Mouse (Mus musculus): ENCODE measurements around the gene Rnf187. TPM values are rescaled to one million over a fixed set of nuclear protein-coding genes. Genes with fewer than 3 reads are reported as not detected.
A peak's percentile ranks its signal among the peaks of the same experiment; 100 is the strongest.

Rnf187 gene
- total RNA-seq, 2 experiments from 2014 or later: 450 to 542 TPM

GRCm38 (mm10) chr11:58916879-58917744 is 21.6 kb downstream of the Rnf187 start:
- intact Hi-C loops (cut with DNase I): loop anchor here (5.0 kb wide), 1 partner anchor 380 kb away; no protein-coding TSS in a partner anchor
- no peak for DNase-seq (ENCODE audit: low spot score in 2 of 2)

- no peak for DNase-seq (ENCODE audit: low spot score in 2 of 2)
- intact Hi-C loops (cut with DNase I): loop anchor here (5.0 kb wide), 1 partner anchor 383 kb away; no protein-coding TSS in a partner anchor
These were observed 24.2 kb downstream of the Rnf187 start for GRCm38 (mm10) chr11:58914461-58915028.

- DNase-seq (ENCODE audit: low spot score in 2 of 2): no peak
- intact Hi-C loops (cut with DNase I): no loop called here
These were observed 24.9 kb downstream of the Rnf187 start for GRCm38 (mm10) chr11:58913776-58914175.

DNA sequence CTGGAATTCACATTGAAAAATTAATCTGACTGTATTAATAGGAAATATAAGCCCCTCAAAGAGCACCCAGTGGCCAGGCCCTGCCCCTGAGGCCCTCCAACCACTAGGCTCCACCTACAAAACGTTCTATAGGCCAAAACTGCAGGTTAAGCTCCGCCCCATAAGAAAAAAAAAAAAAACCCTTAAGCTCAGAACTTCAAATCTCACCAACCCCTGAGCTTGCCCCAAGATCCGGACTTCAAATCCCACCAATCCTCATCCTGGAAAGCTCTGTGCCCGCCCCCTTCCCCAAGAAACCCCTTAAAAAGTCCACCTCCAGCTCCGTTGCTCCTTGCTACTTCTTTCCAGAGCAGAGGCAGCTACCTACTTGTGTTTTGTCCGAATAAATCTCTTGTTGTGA is 33.9 kb downstream of the Rnf187 start:
- intact Hi-C loops (cut with DNase I): no loop called here
- no peak for DNase-seq (ENCODE audit: low spot score in 2 of 2)

GRCm38 (mm10) chr11:58904410-58904718 is 34.4 kb downstream of the Rnf187 start:
- intact Hi-C loops (cut with DNase I): no loop called here
- DNase-seq (ENCODE audit: low spot score in 2 of 2): no peak

DNA sequence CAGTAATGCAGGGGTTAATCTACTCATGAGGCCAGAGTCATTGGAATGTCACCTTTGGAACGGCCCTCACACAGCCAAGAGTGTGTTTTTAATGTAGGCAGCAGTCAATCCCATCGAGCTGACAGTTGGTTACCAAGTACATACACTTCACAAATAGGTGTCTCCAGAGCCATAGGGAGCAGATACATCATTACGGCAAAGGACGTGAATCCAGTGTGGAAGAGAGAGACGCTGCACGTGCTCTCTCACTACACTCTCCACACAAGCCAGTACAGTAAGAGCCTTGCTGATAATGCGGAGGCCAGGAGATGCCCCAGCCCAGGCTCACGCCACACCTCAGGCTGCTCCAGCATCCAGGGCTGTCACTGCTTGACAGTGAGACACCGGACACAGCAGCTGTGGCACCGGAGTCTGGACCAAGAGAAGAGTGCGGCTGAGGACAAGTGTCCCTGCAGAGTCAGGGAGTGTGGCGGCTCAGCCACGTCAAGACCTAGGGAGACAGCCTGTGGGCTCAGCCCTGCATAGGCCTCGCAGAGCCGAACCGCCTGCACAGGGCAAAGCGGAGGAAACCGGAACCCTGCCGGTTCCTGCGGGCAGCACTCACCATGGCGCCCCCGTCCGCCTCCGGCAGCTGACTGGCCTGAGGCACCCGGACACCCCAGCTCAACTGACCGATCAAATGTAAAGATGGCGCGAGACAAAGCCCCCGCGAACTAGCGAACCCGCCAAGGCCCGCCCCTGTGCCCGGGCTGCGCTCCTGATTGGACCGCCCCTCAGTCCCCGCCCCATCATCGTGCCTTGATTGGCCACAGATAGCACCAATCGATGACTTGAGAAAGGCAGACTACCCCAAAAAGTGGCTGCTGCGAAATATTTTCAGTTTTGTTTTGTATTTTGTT is 35.0 kb downstream of the Rnf187 start, which contains the start of gene Zfp39:
Gene Zfp39 (minus strand): TSS at position 715 of the 899 bp plus-strand sequence.
- peak; percentile 94 to 95 for DNase-seq (ENCODE audit: low spot score in 2 of 2)
- intact Hi-C loops (cut with DNase I): no loop called here

GRCm38 (mm10) chr11:58901080-58901479 is 37.6 kb downstream of the Rnf187 start:
- no peak for DNase-seq (ENCODE audit: low spot score in 2 of 2)
- intact Hi-C loops (cut with DNase I): no loop called here

- DNase-seq (ENCODE audit: low spot score in 2 of 2): no peak
- intact Hi-C loops (cut with DNase I): no loop called here
These were observed 41.2 kb downstream of the Rnf187 start for GRCm38 (mm10) chr11:58897485-58897884.

DNA sequence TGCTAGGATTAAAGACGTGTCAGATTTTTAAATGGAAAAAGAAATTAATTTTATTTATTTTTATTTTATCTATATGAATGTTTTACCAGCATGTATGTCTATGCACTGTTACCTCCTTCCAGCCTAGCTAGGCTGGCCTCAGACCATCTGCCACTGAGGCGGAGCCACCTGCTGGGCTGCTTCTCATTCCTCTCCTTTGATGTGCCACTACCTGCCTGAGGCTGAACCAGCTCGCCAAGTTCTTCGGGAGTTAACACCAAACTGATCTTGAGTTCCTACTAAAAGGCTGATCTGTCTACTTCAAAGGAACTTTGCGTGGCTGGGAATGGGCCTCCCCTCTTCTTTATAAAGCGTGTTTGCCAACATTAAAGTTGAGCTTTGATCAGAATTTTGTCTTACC is 44.3 kb downstream of the Rnf187 start:
- no peak for DNase-seq (ENCODE audit: low spot score in 2 of 2)
- intact Hi-C loops (cut with DNase I): no loop called here

- intact Hi-C loops (cut with DNase I): no loop called here
- DNase-seq (ENCODE audit: low spot score in 2 of 2): no peak
These were observed 48.2 kb downstream of the Rnf187 start for GRCm38 (mm10) chr11:58890511-58890910.

DNA sequence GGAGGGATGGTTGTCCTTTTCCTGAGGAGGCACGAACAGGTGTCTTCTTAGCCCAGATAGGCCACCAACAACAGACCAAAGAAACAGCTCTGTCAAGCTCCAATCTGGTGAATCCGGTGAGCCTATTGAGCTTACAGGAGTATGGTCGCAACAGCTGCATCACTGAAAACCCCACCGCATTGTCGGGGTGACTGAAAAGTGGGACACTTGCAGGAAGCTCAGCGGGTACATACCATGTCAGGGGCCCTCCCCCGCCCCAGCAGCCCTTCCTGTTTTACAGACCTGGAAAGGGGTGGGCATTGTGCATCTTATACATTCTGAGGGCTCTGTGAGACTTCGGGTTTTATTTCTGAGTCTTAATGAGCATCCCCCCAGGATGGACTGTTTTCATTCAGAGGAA is 55.0 kb downstream of the Rnf187 start:
- no peak for DNase-seq (ENCODE audit: low spot score in 2 of 2)
- intact Hi-C loops (cut with DNase I): no loop called here

Small RNA genes within 50 kb of the gene (microRNA-seq; reads per million reads assigned to microRNA genes)
- 1.0 reads per million for gene Gm44313

Other genes with a start within 250 kb of the Rnf187 start
- gene Olfr319, start 239.8 kb downstream of the Rnf187 start, total RNA-seq (2021): not detected
- under 1 TPM in 1 of 2 experiments, not detected in 1; 0.11 TPM for gene Olfr318, start 214.9 kb downstream of the Rnf187 start, total RNA-seq (2021)
- gene Olfr317, start 199.7 kb downstream of the Rnf187 start, total RNA-seq (2021): not detected
- 1 to 10 TPM in 1 of 2 experiments, under 1 TPM in 1; 0.79 to 1.0 TPM for gene Olfr316, start 186.2 kb downstream of the Rnf187 start, total RNA-seq (2021)
- gene Olfr315, start 165.7 kb downstream of the Rnf187 start, total RNA-seq (2021): not detected
- not detected for gene Olfr314, start 156.0 kb downstream of the Rnf187 start, total RNA-seq (2021)
- 1 to 10 TPM; 2.2 to 2.9 TPM for gene Fam183b, start 137.0 kb downstream of the Rnf187 start, total RNA-seq (2021)
- not detected for gene Olfr313, start 123.9 kb downstream of the Rnf187 start, total RNA-seq (2021)
- not detected for gene Olfr312, start 109.7 kb downstream of the Rnf187 start, total RNA-seq (2021)
- gene Olfr311, start 99.7 kb downstream of the Rnf187 start, total RNA-seq (2021): not detected
- 10 to 100 TPM; 17.0 to 24.1 TPM for gene Gm12258, start 91.8 kb downstream of the Rnf187 start, total RNA-seq (2021)
- gene 2810021J22Rik, start 71.7 kb downstream of the Rnf187 start, total RNA-seq (2021): 10 to 100 TPM in 1 of 2 experiments, 1 to 10 TPM in 1; 9.6 to 10.9 TPM
- 10 to 100 TPM in 1 of 2 experiments, 1 to 10 TPM in 1; 8.2 to 10.4 TPM for gene Zfp39, start 34.7 kb downstream of the Rnf187 start, total RNA-seq (2021)
- not detected for gene Btnl10, start 21.0 kb downstream of the Rnf187 start, total RNA-seq (2021)
- 100 to 1,000 TPM; 103 to 124 TPM for gene Hist3h2ba, start 10.0 kb upstream of the Rnf187 start, total RNA-seq (2021)
- 10 to 100 TPM; 60.9 to 64.1 TPM for gene Hist3h2a, start 15.8 kb upstream of the Rnf187 start, total RNA-seq (2021)
- gene Trim17, start 15.8 kb upstream of the Rnf187 start, total RNA-seq (2021): 1 to 10 TPM; 4.8 to 5.7 TPM
- 10 to 100 TPM; 21.0 to 24.9 TPM for gene Trim11, start 39.2 kb upstream of the Rnf187 start, total RNA-seq (2021)
- gene Obscn, start 197.5 kb upstream of the Rnf187 start, total RNA-seq (2021): 1 to 10 TPM; 2.4 to 2.7 TPM
- 1 to 10 TPM; 6.8 to 7.8 TPM for gene Iba57, start 224.8 kb upstream of the Rnf187 start, total RNA-seq (2021)
- 10 to 100 TPM; 10.1 to 17.5 TPM for gene Gjc2, start 244.3 kb upstream of the Rnf187 start, total RNA-seq (2021)